Mouse (Mus musculus): ENCODE results near the gene Olfr675.
"Not testable (repeated sequence)": the region's sequence is repeated elsewhere in the genome, so short reads cannot be mapped to it uniquely, and the experiment has no call there.

Olfr675 gene

DNA sequence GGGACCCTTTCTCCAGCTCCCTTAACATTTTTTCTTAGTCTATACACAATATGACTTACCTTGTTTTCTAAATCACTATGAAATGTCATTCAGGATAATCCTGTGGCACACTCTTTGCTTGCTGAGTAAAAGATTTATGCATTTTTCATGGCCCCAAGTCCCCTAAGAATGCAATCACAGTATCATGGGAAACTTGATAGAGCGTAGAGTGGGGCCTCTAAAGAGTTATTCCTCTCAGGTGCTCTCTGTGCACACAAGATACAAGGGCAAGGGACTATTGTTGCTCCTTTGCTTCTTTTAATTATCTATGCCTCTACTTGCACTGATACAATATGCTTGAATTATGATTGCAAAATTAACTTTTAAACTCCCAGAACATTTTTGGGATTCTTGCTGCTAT is at the start of gene Olfr675:
Gene Olfr675 (minus strand): TSS at position 101 of the 400 bp plus-strand sequence.
- no peak for DNase-seq (ENCODE audit: inconsistent age in 2 of 2, low spot score in 1 of 2)

DNA sequence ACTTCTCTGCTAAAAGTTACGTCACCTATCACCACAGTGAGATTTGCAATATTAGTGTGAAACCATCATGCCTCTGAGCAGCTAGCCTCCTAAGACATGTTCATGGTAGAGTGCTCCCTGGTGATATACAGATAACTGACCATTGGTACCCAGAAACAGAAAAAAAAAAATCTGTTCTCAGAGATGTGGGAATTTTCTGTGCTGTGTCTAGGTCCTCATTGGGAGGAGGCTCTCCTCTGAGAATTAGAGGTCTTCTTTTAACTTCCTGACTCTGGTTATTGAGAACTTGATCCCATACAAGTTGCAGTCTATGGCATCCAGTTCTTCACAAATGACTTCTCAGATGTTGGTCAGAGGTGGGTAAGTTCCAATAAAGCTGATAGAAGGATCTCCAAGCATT is 35.9 kb upstream of the Olfr675 start, which contains the start of gene Olfr678:
Gene Olfr678 (plus strand): TSS at position 301 of the 400 bp plus-strand sequence.
- DNase-seq (ENCODE audit: inconsistent age in 2 of 2, low spot score in 1 of 2): no peak

DNA sequence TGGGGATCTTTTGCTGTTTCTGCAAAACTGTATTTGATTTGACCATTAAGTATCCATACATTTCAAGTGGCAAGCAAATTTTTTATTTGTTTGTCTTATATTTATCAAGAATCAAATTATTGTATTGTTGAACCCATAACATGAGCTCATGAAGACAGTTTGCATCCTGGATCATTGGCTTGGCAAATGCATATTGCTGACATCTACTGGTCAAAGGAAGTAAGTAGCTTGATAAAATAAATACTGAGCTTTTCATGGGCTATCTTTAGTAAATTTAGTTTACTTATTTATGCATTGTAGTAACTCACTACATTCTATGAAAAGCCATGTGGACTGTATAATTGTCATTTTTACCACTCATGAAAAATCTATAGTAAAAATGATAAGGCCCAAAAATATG is 30.7 kb upstream of the Olfr675 start:
- DNase-seq (ENCODE audit: inconsistent age in 2 of 2, low spot score in 1 of 2): no peak

DNA sequence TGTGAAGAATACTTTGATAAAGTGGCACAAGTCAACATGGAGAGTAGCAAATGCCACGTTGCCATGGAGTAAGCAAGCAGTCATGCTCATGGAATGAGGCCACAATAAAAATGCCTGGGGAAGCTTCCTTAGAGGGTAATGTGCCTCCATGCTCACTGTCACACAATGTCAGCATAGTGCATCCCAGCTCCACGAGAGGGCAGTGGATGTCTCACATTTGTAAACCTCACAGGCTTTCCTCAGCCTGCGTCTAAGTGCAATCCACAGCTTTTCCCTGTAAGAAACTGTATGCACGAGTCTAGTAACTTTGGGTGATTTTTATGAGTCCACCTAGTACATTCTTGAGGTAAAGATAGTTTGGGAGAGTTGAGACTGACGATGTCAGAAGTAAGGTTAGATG is 5.6 kb upstream of the Olfr675 start:
- DNase-seq (ENCODE audit: inconsistent age in 2 of 2, low spot score in 1 of 2): peak in 1 of 2 experiments; percentile 18

DNA sequence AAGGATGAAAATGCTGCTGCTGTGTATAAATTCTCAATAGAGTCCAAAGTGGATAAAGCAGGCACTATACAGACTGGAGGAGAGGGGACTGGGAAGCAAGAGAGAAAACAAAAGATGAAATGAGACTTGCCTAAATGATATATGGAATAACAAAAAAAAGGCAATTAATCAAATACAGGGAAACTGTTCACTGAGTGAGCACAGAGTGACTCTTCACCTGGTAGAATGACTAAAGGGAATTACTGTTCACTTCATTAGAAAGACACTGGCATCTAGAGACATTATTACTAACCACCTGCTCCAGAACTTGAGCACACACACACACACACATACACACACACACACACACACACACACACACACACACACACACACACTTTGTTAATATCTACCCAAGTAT is 4.1 kb upstream of the Olfr675 start, which contains the start of gene Olfr676:
Gene Olfr676 (plus strand): TSS at position 301 of the 400 bp plus-strand sequence.
- no peak for DNase-seq (ENCODE audit: inconsistent age in 2 of 2, low spot score in 1 of 2)

DNA sequence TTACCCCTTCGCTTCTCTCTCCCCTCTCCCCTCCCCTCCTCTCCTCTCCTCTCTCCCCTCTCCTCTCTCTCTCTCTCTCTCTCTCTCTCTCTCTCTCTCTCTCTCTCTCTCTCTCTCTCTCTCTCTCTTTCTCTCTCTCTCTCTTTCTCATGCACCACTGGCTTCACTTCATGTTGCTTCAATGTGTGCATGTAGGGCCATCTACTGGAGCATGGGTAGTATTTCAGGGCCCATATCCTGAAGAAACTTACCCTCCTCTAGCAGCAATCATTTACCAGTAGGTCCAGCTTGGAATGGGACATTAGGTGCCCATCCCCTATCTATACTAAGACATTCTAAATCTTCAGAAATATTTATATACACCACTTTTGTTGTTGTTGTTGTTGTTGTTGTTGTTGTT is 5.7 kb downstream of the Olfr675 start:
- no peak for DNase-seq (ENCODE audit: inconsistent age in 2 of 2, low spot score in 1 of 2)

DNA sequence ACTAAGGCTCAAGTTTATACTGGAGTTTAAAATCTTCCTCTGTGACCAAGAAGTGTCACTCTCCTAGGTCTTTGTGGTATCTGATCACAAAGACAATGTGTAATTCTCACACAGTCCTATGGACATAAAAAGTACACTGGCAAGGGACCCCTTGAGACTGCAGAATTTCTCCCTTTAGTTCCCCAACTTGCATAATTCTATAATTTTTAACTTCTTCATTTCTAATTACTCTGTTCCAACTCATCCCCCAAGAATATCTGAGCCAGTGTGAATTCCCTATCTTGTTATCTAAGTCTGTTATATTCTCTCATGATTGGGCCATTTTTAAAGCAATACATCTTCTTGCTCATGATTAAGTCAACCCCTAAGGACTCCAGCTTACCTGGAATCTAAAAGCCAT is 26.3 kb downstream of the Olfr675 start, which contains the start of gene Olfr672:
Gene Olfr672 (minus strand): TSS at position 101 of the 400 bp plus-strand sequence.
- no peak for DNase-seq (ENCODE audit: inconsistent age in 2 of 2, low spot score in 1 of 2)

DNA sequence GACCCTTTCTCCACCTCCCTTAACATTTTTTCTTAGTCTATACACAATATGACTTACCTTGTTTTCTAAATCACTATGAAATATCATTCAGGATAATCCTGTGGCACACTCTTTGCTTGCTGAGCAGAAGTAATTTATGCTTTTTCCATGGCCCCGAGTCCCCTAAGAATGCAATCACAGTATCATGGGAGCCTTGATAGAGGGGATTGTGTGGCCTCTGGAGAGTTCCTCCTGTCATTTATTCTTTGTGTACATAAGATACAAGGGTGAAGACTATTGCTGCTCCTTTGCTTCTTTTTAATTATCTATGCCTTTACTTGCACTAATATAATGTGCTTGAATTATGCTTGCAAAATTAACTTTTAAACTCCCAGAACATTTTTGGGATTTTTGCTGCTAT is 49.2 kb downstream of the Olfr675 start, which contains the start of gene Olfr671:
Gene Olfr671 (minus strand): TSS at position 101 of the 400 bp plus-strand sequence.
- no peak for DNase-seq (ENCODE audit: inconsistent age in 2 of 2, low spot score in 1 of 2)

DNA sequence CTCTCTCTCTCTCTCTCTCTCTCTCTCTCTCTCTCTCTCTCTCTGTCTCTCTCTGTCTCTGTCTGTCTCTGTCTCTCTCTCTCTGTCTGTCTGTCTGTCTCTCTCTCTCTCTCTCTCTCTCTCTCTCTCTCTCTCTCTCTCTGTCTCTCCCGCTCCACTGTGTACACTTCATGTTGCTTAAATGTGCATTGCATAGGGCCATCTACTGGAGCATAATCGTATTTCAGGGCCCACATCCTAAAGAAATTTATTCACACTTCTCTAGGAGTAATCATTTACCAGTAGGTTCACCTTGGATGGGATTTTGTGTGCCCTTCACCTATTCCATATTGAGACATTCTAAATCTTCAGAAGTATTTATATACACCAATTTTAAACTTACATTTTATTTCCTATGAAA is 55.8 kb downstream of the Olfr675 start:
- not testable (repeated sequence) for DNase-seq (ENCODE audit: inconsistent age in 2 of 2, low spot score in 1 of 2)

Data from adrenal gland, adult (tissue).